11 mouse cellular contexts compared by ENCODE assay signal in genomic region chr12:99646556-99647354, GRCm38 (mm10).
A peak's percentile ranks its signal among the peaks of the same experiment; 100 is the strongest.
DNase-seq lines count a peak whose midpoint lies in the region; ATAC-seq and TF ChIP-seq lines count a peak whose summit lies in the region.
"Had no signal": no experiment of that assay in that cellular context is flagged by ENCODE, and none has a peak within 500 bp of the region (broad histone marks: within the 10 kb centered on the region; RNA-seq: fewer than 3 reads in every experiment).

No protein-coding gene starts in this region.

- TF ChIP-seq POLR2A in bone marrow macrophage, adult 2 months (IDR thresholded peaks at IDR 0.05; ENCODE audit: borderline replicate concordance, low read depth, low read length): no peak

- no peak overlapping the region for H3K4me3 ChIP-seq in bone marrow macrophage, adult 2 months (ENCODE audit: insufficient read depth, low read length)
- H3K4me3 ChIP-seq: heart, embryonic 15.5 days had no signal

- ATAC-seq in megakaryocyte progenitor cell, adult 5-6 weeks (replicated peaks; ENCODE audit: poor library complexity): peak; percentile 82
- ATAC-seq: forebrain, embryonic 14.5 days had no signal

- DNase-seq in lung, adult 18-20 months: peak; percentile 60 to 66
- DNase-seq in lung, postnatal 14 days: no peak
- peak; percentile 31 to 59 for DNase-seq in thymus, postnatal 36 days
- no peak for DNase-seq in left cerebral cortex, postnatal 25 days (ENCODE audit: low spot score in 2 of 2)
- no peak for DNase-seq in embryo, embryonic 10 days (ENCODE audit: low spot score)
- DNase-seq: kidney, postnatal 25 days; midbrain, embryonic 14.5 days had no signal

- peaks cover 13% of the 10 kb centered on the region for H3K4me1 ChIP-seq in bone marrow macrophage, adult 2 months (ENCODE audit: control insufficient read depth, insufficient read depth, low read length)
- H3K4me1 ChIP-seq: heart, embryonic 15.5 days had no signal

- intact Hi-C loops in left cerebral cortex, postnatal 25 days (cut with DNase I): no loop called here

- TF ChIP-seq CTCF in bone marrow macrophage, adult 2 months (IDR thresholded peaks at IDR 0.05; ENCODE audit: low read depth, low read length): no peak

- peak overlapping the region; percentile 32; the same call in 1 of the 2 replicates for H3K27ac ChIP-seq in bone marrow macrophage, adult 2 months (ENCODE audit: insufficient read depth, low read depth, low read length)
- H3K27ac ChIP-seq: heart, embryonic 15.5 days had no signal

Comparison
In these comparisons a context has a peak if more than half of its experiments do, and no peak if none do; other contexts are left out.
1. DNase-seq: peak in lung, adult 18-20 months (2 of 2) and thymus, postnatal 36 days (2 of 2); none in lung, postnatal 14 days (single experiment), left cerebral cortex, postnatal 25 days (0 of 2) and embryo, embryonic 10 days (single experiment).